Mouse (Mus musculus) heart, postnatal 0 days (tissue): ENCODE results near the gene Ece1.

Experiments
- CTCF ChIP-seq: IDR thresholded peaks from 2 replicates; pipeline ENCODE4 v1.5.1; 2016; ENCODE audit warnings: antibody characterized with exemption, control low read depth, low read depth
- EP300 ChIP-seq: IDR thresholded peaks from 2 replicates; pipeline ENCODE4 v1.6.1; 2016; ENCODE audit warnings: antibody characterized with exemption, low read depth

GRCm38 (mm10) chr4:137853822-137854221, 8.2 kb upstream of the Ece1 start:
- no peak for TF ChIP-seq CTCF
- TF ChIP-seq EP300 = no peak
